Comparison of ENCODE assay signal across 20 mouse cellular contexts in genomic region chr11:64652811-64653210, GRCm38 (mm10).
"Had no signal": no experiment of that assay in that cellular context is flagged by ENCODE, and none has a peak within 500 bp of the region (broad histone marks: within the 10 kb centered on the region; RNA-seq: fewer than 3 reads in every experiment).

No protein-coding gene starts in this region.

- H3K36me3 ChIP-seq: limb, embryonic 12.5 days; limb, embryonic 15.5 days; midbrain, embryonic 12.5 days; midbrain, embryonic 15.5 days; neural tube, embryonic 12.5 days; neural tube, embryonic 15.5 days had no signal

- H3K4me3 ChIP-seq: limb, embryonic 12.5 days; limb, embryonic 15.5 days; midbrain, embryonic 12.5 days; midbrain, embryonic 15.5 days; neural tube, embryonic 12.5 days; neural tube, embryonic 15.5 days had no signal

- H3K4me1 ChIP-seq: limb, embryonic 15.5 days; midbrain, embryonic 12.5 days; midbrain, embryonic 15.5 days; neural tube, embryonic 12.5 days; neural tube, embryonic 15.5 days had no signal

- DNase-seq: kidney, postnatal 14 days; kidney, postnatal 4 days; left cerebral cortex, postnatal 4 days; liver, postnatal 0 days; lung, embryonic 14.5 days; right cerebral cortex, adult 18-20 months; right cerebral cortex, postnatal 14 days; right cerebral cortex, postnatal 4 days; spleen, adult 18-20 months; thymus, adult 18-20 months; thymus, postnatal 36 days had no signal

- H3K27ac ChIP-seq: limb, embryonic 12.5 days; limb, embryonic 15.5 days; liver, embryonic 14.5 days; macrophage; midbrain, embryonic 12.5 days; midbrain, embryonic 15.5 days; neural tube, embryonic 12.5 days; neural tube, embryonic 15.5 days; stomach, postnatal 0 days had no signal

- H3K27me3 ChIP-seq: midbrain, embryonic 15.5 days; neural tube, embryonic 12.5 days; neural tube, embryonic 15.5 days had no signal
